Mouse (Mus musculus) brain, embryonic 14.5 days (tissue): ENCODE results near the gene Gpc1.

Source experiments
- CTCF ChIP-seq: fragments of 200-500 bp; IDR thresholded peaks from 2 replicates; pipeline ENCODE4 v1.5.1; 2012; ENCODE audit warnings: inconsistent platforms, mild to moderate bottlenecking, moderate library complexity, borderline replicate concordance; ENCODE audit not compliant: insufficient read depth, insufficient read length; ENCODE audit errors: extremely low read depth
- POLR2A ChIP-seq: fragments of 200-500 bp; IDR thresholded peaks from 2 replicates; pipeline ENCODE4 v1.6.1; 2012; ENCODE audit warnings: mild to moderate bottlenecking, inconsistent platforms, borderline replicate concordance; ENCODE audit not compliant: poor library complexity, insufficient read depth, insufficient read length, severe bottlenecking; ENCODE audit errors: extremely low read depth

DNA sequence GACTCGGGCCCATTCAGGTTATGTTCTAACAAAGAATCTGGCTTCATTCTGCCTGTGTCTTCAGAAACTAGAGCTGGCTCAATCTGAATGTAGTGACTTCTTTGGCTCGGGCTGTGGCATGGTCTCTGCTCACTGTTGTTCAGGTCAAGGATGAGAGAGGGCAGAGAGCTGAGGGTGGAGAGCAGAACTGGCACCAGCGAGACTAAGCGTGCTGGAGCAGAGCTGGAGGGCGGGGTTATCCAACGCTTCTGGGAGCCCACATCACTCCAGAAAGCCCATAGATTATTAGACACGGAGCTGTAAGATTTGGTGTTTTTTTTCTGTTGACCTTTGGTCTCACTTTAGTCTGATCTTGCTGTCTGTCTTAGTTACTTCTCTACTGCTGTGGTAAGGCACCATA is 41.2 kb downstream of the Gpc1 start:
- no peak for TF ChIP-seq CTCF
- no peak for TF ChIP-seq POLR2A
